Mouse (Mus musculus) liver, embryonic 14.5 days (tissue): ENCODE results near the gene Dppa4. TPM values are rescaled to one million over a fixed set of nuclear protein-coding genes. Genes with fewer than 3 reads are reported as not detected.

Experiments
- ATAC-seq: fragments of 200-750 bp; cut with Nextera tagmentation; 2 replicates; pipeline ENCODE4 v1.8.0; 2017; ENCODE audit warnings: moderate number of reproducible peaks, mild to moderate bottlenecking, moderate library complexity; ENCODE audit not compliant: insufficient read depth
- DNase-seq, 3 experiments: peaks; one replicate each; pipeline ENCODE4 v3.0.0-alpha.2; 2012 to 2013; ENCODE audit warnings: low read depth in 3 of 3, low spot score in 3 of 3
- H3K27ac ChIP-seq: fragments of 300-500 bp; sonication (generic); 2 replicates; pipeline ENCODE4 v1.5.1; 2014; ENCODE audit warnings: moderate library complexity, mild to moderate bottlenecking, control low read depth, inconsistent platforms
- H3K27me3 ChIP-seq: fragments of 300-500 bp; sonication (generic); 2 replicates; pipeline ENCODE4 v1.6.1; 2014; ENCODE audit warnings: mild to moderate bottlenecking, low read length, moderate library complexity; ENCODE audit not compliant: control insufficient read depth, insufficient read depth
- H3K36me3 ChIP-seq: fragments of 300-500 bp; sonication (generic); replicated peaks from 2 replicates; pipeline ENCODE4 v1.6.1; 2014; ENCODE audit warnings: low read depth; ENCODE audit not compliant: control insufficient read depth, insufficient read depth
- H3K4me1 ChIP-seq, 2 experiments: fragments of 200-500 bp in 1 of 2; fragments of 300-500 bp in 1 of 2; sonication (generic) in 1 of 2; replicated peaks; 2 replicates each; pipeline ENCODE4 v1.6.1; 2012 to 2014; ENCODE audit warnings: antibody characterized with exemption in 1 of 2, inconsistent platforms in 1 of 2, low read length in 1 of 2; ENCODE audit not compliant: control insufficient read depth in 2 of 2, insufficient read depth in 2 of 2
- H3K4me2 ChIP-seq: fragments of 300-500 bp; sonication (generic); 2 replicates; pipeline ENCODE4 v1.6.1; 2014; ENCODE audit warnings: low read depth, mild to moderate bottlenecking, control low read depth, moderate library complexity
- H3K4me3 ChIP-seq, 2 experiments: fragments of 200-500 bp in 1 of 2; fragments of 300-500 bp in 1 of 2; sonication (generic) in 1 of 2; 2 replicates each; pipeline ENCODE4 v1.5.1; 2012 to 2014; ENCODE audit warnings: low read depth in 2 of 2, low read length in 2 of 2, mild to moderate bottlenecking in 2 of 2, control low read depth in 1 of 2, inconsistent platforms in 1 of 2, moderate library complexity in 1 of 2; ENCODE audit not compliant: insufficient read depth in 1 of 2
- H3K9ac ChIP-seq: fragments of 300-500 bp; sonication (generic); replicated peaks from 2 replicates; pipeline ENCODE4 v1.6.1; 2014; ENCODE audit warnings: mild to moderate bottlenecking, control low read depth, moderate library complexity
- H3K9me3 ChIP-seq: fragments of 300-500 bp; sonication (generic); 2 replicates; pipeline ENCODE4 v1.6.1; 2016; ENCODE audit warnings: low read length, mixed read lengths; ENCODE audit not compliant: control insufficient read depth
- CTCF ChIP-seq: IDR thresholded peaks from 2 replicates; pipeline ENCODE4 v1.5.1; 2016; ENCODE audit warnings: antibody characterized with exemption, low read depth, control low read depth
- EP300 ChIP-seq: IDR thresholded peaks from 2 replicates; pipeline ENCODE4 v1.6.1; 2016; ENCODE audit warnings: antibody characterized with exemption, low read depth
- WGBS: fragments of 180-500 bp; shearing (Covaris S2); extraction: QIAGEN DNeasy Blood & Tissue Kit; methylation state at CpG from one replicate; pipeline ENCODE4 v1.1.7; 2014; ENCODE audit not compliant: insufficient replicate concordance; 5-methylcytosine and 5-hydroxymethylcytosine counted together
- polyA plus RNA-seq, 2 experiments: library from polyadenylated mRNA; depleted of rRNA in 1 of 2; stranded (reverse) in 1 of 2; unstranded in 1 of 2; fragments of >200 nt; fragmentation: Nextera tagmentation in 1 of 2; extraction: Ambion mirVana in 1 of 2; gene quantifications; 2 replicates each; pipeline versions ENCODE4 v1.2.1 to v1.2.3; 2012 to 2014

Gene Dppa4
- polyA plus RNA-seq, 2 experiments, result not detected

DNA sequence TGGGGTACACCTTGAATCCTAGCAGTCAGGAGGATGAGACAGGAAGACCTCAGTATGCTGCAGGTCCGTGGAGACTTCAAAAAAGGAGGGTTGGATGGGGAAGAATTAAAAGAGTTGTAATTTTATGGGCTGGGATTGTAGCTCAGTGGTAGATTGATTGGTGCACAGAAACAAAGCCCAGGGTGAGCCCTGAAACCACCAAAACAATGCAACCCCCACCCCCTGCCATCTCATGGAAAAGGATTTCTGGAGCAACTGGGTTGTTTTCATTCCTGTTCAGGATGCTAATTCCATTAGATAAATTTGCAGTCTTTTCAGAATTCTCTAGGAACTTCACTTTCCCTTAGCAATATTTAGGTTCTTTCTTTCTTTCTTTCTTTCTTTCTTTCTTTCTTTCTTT lies 732 bp upstream of the Dppa4 start:
- 40% methylated on average over 1 of the region's 1 CpGs for WGBS
- no peaks in the 10 kb centered on the region for H3K27me3 ChIP-seq
- H3K4me2 ChIP-seq, result no peak overlapping the region
- TF ChIP-seq CTCF (no peak), EP300 (no peak)
- H3K4me3 ChIP-seq, result no peak overlapping the region
- H3K4me1 ChIP-seq, result no peaks in the 10 kb centered on the region
- H3K9me3 ChIP-seq, result no peaks in the 10 kb centered on the region
- no peak for DNase-seq
- no peaks in the 10 kb centered on the region for H3K36me3 ChIP-seq
- no peak overlapping the region for H3K9ac ChIP-seq
- H3K27ac ChIP-seq, result no peak overlapping the region
- no peak for ATAC-seq

DNA sequence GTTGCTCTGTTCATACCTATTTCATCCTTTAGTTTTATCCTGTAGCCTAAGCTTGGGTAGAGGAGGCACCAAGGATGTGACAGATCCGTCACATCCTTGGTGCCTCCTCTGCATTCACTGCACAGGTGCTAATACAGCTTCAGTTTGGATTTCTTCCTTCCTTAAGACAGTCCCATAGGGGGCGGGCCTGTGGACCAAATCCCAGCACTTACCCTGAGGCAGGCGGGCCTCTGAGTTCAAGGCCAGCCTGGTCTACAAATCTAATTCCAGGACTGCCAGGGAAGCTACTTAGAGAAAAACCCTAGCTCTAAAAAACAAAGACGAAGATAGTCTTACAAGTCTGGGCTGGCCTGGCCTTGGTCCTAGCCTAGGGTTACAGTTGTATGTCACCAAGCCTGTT lies 2.0 kb downstream of the Dppa4 start:
- WGBS, result 53% methylated on average over 4 of the region's 4 CpGs
- Histone ChIP-seq H3K9ac (no peak overlapping the region), H3K27me3 (no peaks in the 10 kb centered on the region), H3K36me3 (no peaks in the 10 kb centered on the region), H3K4me3 (no peak overlapping the region), H3K4me2 (no peak overlapping the region), H3K9me3 (no peaks in the 10 kb centered on the region), H3K4me1 (no peaks in the 10 kb centered on the region), H3K27ac (no peak overlapping the region)
- TF ChIP-seq EP300 (no peak), CTCF (no peak)
- no peak for DNase-seq
- no peak for ATAC-seq

DNA sequence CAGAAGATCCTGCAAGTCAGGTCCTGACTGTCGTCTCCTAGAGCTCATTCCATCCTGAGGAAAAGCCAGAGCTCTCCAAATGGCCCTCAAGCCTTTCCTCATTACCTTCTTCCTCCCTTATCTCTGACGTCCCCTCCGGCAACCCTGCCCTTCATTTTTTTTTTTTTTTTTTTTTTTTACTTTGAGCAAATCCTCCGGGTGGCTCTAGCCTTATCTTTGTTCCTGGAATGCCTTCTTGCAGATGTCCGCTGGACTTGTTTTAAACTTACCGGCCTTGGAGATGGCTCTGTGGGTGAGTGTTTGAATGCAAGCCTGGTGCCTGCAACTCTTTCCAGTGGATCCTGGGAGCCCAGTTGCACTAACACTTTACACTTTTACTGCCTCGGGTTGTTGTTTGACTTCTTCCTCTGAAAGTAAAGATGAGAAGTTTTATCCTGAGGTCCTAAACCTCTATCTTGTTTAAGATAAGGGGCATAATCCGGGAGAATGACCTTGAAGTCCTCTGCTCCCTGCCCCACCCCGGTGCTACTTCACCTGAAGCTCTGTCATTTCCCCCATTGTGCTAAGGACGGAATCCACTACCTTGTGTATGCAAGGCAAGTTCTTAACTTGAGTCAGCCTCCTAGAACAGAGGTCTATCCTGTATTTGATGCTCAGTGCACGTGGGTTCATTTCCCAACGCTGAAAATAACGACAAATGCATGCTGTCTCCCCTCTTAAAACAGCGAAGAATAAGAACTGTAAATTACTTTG lies 14.0 kb downstream of the Dppa4 start:
- Histone ChIP-seq H3K27ac (no peak overlapping the region), H3K27me3 (no peaks in the 10 kb centered on the region), H3K36me3 (no peaks in the 10 kb centered on the region), H3K4me2 (no peak overlapping the region), H3K9ac (no peak overlapping the region), H3K4me1 (no peaks in the 10 kb centered on the region), H3K9me3 (no peaks in the 10 kb centered on the region), H3K4me3 (no peak overlapping the region)
- WGBS, result 34% methylated on average over 14 of the region's 14 CpGs
- DNase-seq (no peak), ATAC-seq (no peak)
- no peak for TF ChIP-seq EP300
- no peak for TF ChIP-seq CTCF

DNA sequence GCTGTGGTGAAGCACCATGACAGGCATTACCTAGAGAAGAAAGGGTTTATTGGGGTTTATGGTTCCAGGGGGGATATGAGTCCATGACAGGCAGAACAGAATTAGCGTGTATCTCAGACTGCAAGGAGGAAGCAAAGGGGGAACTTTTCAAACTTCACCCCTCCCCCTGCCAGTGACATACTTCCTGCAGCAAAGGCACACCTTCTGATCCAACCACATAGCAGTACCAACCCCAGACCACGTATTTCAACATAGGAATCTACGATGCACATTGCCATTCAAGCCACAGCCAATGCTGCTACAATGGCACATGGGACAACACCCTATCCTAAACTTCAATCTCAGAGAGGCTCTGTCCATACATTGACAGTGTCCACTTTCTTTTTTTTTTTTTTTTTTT lies 16.4 kb downstream of the Dppa4 start:
- TF ChIP-seq EP300, result no peak
- no peak for TF ChIP-seq CTCF
- H3K27me3 ChIP-seq, result no peaks in the 10 kb centered on the region
- no peak overlapping the region for H3K9ac ChIP-seq
- H3K4me3 ChIP-seq, result no peak overlapping the region
- no peaks in the 10 kb centered on the region for H3K36me3 ChIP-seq
- no peak overlapping the region for H3K27ac ChIP-seq
- 29% methylated on average over 3 of the region's 3 CpGs for WGBS
- no peak for DNase-seq
- no peaks in the 10 kb centered on the region for H3K4me1 ChIP-seq
- no peak for ATAC-seq
- H3K9me3 ChIP-seq, result no peaks in the 10 kb centered on the region
- H3K4me2 ChIP-seq, result no peak overlapping the region

DNA sequence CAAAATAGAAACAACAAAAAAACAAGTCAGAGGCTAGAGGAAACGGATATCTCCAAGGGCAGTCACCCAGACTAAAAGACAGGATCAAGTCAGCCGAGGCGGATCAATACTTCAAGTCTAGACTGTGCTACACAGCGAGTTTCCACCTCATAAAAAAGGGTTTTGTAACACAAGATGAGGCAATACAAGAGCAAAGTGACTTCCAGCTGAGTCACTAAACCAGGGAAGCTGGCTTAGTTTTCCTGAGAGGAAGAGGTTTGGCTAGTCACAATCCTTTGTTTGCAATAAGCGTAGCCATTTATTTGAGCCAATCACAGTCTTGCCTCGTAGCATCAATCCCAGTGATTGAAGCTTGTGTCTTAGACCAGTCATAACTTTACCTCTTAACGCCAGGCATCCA lies 20.0 kb downstream of the Dppa4 start, which contains the start of gene Dppa2:
Gene Dppa2 (plus strand): TSS at position 400 of the 400 bp plus-strand sequence.
- no peaks in the 10 kb centered on the region for H3K4me1 ChIP-seq
- H3K9ac ChIP-seq, result no peak within 1 kb of the TSS
- 61% methylated on average over 7 of the region's 7 CpGs for WGBS
- no peak within 1 kb of the TSS for H3K4me2 ChIP-seq
- no peak within 1 kb of the TSS for H3K27ac ChIP-seq
- TF ChIP-seq EP300, result no peak
- TF ChIP-seq CTCF, result no peak
- ATAC-seq, result no peak
- H3K4me3 ChIP-seq, result no peak within 1 kb of the TSS
- H3K9me3 ChIP-seq, result no peaks in the 10 kb centered on the region
- H3K36me3 ChIP-seq, result no peaks in the 10 kb centered on the region
- no peaks in the 10 kb centered on the region for H3K27me3 ChIP-seq
- DNase-seq, result no peak
